Mouse (Mus musculus) WW6 (cell line): ENCODE results near the gene Osbpl7.
A peak's percentile ranks its signal among the peaks of the same experiment; 100 is the strongest.

Experiments used
- DNase-seq: peaks from one replicate; pipeline ENCODE4 v3.0.0-alpha.2; 2013; ENCODE audit warnings: low read depth, low spot score

Gene Osbpl7

DNA sequence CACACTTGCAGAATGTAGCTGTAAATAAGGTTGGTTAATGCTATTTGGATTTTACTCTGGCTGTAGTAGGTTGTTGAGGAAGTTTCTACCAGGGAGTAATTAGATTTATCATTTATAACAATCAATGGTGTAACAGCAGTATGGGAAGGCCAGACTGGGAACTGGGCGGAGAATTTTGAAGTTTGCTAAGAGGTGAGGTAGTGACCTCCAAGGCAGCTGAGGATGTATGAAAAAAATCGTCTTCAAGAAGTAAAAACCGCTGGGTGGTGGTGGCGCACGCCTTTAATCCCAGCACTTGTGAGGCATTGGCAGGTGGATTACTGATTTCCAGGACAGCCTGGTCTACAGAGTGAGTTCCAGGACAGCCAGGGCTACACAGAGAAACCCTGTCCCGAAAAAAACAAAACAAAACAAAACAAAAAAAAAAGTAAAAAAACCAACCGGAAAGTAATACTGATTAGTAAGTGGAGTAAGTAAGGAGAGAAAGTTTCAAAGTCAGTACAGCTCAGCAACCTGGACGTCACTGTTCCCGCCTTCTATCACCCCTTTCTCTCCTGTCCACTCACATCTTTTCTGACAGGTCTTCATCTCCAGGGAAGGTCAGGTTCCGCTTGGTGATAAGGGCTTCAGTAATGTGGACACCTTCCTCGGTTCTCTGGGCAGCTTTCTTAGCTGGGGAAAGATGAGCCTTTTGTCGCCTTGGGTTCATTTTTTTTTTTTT lies 10.0 kb upstream of the Osbpl7 start:
- no peak for DNase-seq

DNA sequence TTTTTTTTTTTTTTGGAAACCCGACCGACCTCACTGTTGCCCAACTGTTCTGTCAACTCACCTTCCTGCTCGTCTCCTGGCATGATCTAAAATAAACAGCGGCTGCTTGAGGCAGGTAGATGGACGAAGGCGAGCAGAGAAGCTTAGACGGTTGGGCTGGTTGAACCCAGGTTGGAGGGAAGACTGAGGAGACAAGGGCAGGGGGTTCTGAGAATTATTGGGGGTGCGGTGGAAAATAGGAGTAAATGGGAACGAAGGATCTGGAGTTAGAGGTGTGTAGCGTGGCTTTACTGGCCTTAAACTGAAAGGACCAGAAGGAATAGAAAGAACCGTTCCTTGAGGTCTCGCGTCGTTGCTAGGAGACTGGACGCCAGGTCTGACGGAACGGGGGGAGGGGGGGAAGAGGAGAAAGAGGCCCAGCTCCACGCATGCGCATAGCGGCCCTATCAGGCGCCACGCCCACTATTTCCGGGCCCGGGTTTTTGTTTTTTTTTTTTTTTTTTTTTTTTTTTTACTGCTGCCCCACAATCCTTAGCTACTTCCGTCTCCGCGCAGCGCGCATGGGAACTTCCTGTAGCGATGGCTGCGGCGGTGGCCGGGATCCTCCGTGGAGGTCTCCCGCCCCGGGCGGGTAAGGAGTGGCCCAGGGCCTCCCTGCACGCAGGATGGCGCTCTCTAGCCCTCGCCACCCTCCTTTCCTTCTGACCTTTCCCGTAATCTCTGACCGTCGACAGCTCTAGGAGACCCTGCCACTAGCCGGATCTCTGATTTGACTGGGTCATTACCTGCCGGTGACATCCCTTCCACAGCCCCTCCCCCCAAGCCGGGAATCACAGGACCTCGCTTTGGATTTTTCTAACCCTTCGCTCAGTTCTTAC lies 9.2 kb upstream of the Osbpl7 start, which contains the start of the genes Lrrc46 and Mrpl10:
Gene Lrrc46, minus strand, starts transcription at position 386 of the 878 bp plus-strand sequence.
Gene Mrpl10, plus strand, starts transcription at position 539 of the 878 bp plus-strand sequence.
- peak; percentile 96 for DNase-seq

DNA sequence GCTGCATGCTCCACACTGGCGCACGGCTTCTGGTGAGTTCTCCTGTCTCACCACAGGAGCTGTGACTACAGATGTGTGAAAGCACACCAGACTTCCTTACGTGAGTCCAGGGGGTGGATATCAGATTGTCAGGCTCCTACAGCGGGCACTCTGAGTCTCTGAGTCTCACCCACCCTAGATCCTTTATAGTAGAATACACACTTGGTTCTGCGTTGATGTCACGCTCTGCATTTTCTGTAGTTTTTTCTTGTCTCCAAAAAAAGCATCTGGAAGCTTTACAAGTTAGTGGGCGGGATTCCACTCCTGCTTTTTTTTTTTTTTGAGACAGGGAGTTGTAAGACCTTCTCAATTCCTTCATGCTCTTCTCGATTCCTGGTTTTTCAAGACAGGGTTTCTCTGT lies 5.5 kb upstream of the Osbpl7 start:
- DNase-seq: no peak

DNA sequence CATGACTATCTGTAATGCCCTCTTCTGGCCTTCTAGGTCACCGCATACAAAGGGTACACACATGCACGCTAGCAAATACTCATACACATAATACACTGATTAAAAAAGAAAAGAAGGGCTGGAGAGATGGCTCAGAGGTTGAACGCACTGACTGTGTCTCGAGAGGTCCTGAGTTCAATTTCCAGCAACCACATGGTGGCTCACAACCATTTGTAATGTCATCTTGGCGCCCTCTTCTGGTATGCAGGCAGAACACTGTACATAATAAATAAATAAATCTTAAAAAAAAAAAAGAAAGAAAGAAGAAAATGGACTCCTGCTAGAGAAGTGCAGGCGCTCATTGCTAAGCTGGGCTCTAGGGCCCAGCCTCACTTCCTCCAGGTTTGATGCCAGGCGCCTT lies 4.6 kb upstream of the Osbpl7 start:
- no peak for DNase-seq

DNA sequence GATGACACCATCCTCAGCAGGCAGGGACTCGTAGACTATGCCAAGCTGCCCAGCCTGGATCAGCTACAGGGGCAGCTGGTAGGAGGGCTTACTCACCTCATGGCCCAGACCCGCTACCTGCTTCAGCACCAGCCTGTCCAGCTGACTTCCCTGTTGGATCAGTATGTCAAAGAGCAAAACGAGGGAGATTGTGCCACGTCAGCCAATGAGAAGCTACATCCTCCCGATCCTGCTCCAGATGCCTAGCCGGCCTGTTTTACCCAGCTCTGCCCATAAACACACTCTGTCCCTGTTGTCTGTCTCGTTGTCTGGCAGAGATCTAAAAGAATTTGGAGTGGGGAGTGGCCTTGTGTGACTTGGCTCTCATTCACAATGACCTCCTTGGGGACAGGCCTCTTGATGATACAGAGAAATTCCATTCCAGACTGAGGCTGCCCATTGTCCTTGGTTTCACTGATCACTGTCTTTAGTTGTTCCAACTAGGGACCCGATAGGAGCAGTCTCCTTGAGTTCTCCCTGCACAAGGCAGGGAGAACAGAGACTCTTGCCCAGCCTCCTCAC lies 2.3 kb upstream of the Osbpl7 start:
- no peak for DNase-seq

DNA sequence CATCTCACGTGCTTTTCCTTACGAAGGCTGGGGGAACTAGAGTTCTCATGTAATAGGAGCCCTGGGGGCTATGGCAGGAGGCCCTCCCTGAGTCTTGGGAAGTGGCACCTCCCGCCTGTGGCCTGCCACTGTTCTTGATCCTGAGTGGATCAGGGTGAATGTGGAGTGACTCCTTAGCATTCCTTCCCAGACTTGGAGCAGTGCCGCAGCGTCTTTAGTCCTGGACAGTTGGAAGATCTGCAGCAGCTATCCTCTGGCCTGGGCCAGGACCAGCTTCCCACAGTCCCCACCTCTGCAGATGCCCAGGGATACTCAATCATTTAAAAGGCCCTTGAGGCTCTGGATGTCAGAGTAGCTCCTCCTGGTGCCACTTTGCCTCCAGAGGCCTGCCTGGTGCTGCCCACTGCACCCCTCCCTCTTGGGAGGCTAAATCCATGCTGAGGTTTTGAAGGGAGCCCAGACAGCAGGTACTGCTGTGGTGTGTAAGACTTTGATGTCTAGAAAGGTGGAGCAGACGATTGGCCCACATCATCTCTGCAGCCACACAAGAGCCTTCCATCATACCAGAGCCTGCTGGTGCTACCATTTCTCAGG lies 839 bp upstream of the Osbpl7 start:
- DNase-seq: no peak

DNA sequence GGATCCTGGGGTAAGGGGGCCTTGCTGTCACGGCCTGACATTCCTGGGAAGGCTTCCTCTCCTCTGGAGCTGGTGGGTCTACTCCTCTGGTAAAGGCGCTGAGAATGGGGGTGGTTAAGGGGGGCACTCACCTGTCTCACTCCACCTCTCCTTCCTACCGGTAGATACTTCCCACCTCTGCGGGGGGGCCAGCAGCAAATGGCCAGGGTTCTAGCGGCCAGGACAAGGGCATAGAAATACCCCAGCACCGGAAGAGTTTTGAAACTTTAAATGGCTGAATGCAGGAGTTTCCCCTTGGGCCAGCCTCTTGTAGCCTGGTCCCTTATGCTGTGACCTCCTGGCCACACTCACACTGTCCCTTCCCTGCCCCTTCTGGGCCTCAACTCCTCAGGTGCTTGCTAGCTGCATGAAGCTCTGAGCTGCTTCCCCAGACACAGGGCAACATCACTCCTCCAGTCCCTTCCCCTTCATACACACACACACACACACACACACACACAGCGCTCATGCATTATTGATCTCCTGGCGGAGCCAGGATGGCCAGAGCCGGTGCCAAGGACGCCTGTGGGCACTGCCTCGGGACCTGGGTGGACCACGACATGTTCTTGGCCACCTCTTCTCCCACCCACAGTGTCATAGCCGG lies 637 bp downstream of the Osbpl7 start:
- DNase-seq: no peak

DNA sequence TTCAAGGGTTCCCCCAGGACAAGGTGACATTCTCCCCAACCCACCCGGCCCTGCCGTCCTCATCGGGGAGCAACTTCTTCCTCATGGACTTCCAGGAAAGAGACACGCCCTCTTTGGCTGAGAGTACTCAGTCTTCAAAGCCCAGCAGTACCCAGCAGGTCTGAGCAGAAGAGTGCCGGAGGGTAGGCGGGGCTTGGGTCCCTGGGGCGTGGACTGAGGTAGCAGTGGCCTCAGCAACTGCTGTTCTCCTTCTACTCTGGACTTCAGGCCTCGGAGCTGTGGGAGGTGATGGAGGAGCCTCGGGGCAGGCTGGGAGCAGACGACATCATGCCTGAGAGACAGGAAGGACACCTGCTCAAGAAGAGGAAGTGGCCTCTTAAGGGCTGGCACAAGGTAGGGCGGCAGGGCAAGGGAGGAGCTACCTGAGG lies 1.8 kb downstream of the Osbpl7 start:
- no peak for DNase-seq

DNA sequence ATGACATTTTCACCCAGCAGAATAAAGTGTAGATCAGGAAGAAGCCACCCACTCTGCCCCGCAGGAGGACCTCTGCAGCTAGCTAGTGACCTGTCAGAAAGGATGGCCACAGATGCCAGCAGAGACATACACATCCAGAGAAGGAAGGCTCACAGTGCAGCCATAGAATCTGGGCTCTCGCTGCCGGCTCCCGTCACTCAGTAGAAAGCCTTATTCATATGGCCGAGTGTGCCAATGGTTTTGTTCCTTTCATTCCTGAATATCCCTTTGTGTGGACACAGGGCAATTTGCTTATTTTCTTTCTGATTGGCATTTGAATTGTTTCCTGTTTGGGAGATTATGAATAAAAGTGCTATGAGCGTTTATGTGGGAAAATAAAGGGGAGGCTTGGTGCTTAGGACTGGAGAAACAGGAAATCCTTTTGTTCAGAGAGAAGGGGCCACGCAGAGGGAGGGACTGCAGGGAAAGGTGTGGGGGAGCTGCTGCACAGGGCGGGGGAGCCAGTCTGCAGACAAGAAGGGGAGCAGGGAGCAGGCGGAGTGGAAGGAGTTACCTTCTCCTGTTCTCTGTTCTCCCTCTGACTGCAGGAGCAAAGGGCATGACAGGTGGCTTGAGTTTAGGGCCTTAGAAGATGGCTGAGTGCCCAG lies 13.0 kb downstream of the Osbpl7 start:
- no peak for DNase-seq

DNA sequence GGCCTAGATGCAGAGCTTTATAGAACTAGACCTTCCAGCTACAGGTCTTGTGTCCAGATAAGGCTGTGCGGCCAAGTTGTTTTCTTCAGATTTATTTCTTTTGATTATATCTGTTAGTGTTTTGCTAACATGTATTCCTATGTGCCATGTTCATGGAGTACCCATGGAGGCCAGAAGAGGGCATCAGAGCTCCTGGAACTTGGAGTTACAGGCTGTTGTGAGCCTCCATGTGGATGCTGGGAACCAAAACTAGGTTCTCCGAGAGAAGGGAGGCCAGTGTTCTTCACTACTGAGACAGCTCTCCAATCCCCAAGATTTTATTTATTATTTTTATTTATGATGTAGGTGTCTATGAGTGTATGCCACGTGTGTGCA lies 13.5 kb downstream of the Osbpl7 start:
- no peak for DNase-seq

DNA sequence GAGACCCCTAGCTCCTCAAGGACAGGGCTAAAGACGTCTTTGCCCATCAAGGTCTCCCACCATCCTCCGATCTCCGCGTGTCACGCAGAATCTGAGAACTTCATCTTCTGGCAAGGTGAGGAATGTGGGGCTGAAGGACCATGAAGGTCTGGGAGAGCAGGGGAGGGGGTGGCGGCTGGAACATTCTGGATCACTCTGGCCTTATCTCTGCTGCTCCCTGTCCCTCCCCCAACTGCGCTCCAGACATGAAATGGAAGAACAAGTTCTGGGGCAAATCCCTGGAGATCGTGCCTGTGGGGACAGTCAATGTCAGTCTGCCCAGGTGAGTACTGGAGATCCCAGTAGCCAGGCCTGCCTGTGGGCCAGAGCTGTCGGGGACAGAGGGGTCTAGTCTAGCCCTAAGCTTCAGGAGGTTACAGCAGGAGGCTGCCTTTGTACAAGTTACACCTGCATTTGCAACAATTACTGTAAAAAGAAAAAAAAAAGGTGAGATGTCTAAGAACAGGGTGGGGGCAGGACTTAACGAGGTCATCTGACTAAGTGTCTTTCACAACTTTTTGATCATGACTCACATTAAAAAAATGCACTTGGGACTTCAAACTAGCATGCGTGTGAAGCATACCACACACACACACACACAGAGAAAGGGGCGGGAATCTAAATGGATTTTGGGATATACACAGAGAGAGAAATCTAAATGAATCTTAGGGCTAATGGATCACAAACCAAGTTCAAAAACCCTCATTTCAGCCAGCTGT lies 15.3 kb downstream of the Osbpl7 start:
- DNase-seq: no peak

DNA sequence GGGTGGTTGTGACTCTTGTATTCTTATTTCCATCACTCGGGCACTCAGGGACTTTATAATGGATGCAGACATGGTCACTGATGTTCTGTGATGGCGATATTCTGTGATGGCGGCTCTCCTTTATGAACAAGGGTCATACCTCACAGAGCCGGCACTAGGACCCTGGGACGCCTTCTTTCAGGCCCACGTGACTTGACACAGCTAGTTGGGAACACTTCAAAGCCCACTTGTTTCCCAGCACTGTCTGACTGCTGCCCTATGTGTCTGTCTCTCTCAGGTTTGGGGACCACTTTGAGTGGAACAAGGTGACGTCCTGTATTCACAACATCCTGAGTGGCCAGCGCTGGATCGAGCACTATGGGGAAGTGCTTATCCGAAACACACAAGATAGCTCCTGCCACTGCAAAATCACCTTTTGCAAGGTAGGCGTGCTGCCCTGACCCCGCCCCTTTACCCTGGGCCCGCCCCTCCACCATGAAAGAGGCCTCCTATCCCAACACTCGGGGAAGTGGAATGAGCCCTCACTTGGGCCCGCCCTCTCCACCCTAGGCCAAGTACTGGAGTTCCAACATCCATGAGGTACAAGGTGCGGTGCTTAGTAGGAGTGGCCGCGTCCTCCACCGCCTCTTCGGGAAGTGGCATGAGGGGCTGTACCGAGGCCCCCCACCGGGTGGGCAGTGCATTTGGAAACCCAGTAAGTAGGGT lies 16.4 kb downstream of the Osbpl7 start:
- DNase-seq: peak; percentile 89

DNA sequence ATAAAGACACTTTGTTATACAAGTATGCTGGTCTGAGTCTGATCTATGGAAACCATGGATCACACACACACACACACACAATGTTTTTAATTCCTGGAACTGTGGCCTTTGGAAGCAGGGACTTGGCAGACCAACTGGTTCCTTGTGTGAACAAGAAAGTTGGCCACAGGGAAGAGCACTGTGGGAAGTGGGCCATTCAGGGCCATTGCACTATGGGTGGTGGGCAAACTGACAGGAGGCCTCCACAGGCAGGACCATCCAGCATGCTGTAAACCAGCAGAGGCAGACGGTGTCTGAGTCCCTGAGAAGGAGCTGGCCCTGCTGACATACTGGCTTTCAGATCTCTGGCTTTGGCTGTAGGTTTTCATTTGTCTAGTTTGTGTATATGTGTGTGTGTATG lies 18.9 kb downstream of the Osbpl7 start:
- DNase-seq: no peak

DNA sequence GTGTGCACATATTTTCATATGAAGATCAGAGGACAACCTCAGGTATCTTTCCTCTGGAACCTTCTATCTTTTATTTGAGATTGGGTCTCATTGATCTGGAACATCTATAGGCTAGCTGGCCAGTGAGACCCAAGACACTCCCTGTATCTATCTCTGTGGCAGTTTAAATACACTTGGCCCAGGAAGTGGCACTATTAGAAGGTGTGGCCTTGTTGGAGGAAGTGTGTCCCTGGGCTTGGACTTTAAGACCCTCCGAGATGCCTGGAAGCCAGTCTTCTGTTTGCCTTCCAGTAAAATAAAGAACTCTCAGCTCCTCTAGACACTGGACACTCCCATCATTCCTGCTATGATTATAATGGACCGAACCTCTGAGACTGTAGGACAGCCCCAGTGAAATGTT lies 19.3 kb downstream of the Osbpl7 start:
- DNase-seq: no peak

DNA sequence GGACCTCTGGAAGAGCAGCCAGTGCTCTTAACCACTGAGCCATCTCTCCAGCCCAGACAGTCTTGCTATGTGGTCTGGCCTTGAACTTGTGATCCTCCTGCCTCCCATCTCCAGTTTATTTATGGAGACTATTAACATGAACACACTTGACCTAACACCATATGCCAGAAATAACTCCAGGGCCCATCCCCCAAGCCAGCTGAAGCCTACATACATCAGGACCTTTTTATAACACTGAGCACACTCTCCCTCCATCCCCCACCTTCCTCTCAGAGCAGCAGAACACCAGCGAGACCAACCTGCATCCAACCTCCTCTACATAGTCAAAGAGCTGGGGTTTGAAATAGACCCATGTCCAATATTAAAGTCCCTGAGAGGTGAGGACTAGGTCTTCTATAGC lies 20.7 kb downstream of the Osbpl7 start:
- DNase-seq: no peak

DNA sequence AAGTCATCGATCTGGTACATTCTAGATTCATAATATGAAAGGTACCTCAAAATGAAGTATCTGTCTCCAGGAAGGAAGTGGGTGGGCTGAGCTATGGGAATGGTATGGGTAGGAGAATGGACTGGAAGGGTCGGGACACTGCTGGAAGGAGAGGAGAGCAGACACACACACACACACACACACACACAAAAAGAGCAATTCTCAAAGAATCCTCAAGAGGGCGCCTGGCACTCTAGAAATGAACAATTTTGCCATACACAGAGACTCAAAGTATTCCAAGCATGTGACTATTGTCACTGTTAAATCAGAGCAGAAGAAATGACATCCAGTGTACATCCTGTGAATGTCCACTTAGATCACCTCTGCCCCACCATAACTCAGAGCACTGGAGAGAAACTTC lies 22.1 kb downstream of the Osbpl7 start:
- DNase-seq: no peak

DNA sequence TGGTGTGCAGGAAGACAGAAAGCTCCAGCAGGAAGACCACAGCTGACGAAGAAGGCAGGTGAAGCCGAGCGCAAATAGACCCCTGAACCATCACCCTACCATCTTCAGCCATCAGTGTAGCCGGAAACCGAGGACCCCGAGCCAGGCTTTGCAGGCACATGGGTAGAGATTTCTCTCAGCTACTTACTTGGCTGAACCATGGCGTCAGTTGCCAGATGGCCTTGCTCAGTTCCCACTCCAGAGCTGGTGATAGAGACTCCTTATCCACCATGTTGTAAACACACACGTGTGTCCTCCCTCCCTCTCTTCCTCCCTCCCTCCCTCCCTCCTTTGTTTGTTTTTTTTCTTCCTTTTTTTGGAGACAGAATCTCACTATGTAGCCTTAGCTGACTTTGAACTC lies 23.8 kb downstream of the Osbpl7 start:
- no peak for DNase-seq

DNA sequence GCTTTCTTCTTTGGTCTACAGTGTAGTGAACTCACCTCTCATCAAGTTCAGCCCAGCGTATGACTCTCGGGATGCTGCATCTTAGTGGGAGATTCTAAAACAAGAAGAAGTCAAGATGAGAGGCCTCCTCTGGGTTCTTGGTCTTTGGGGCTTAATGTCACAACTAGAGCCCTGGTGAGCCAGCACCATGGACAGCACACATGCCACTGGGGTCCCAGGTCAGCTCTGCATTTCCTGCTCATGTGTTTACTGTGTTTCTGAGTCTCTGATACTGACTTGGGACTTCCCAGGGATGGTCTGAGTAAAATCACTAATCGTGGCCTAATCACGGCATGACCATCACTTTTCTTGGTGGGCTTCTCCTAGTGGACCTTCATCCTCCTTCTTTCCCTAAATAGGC lies 28.3 kb downstream of the Osbpl7 start:
- DNase-seq: no peak

DNA sequence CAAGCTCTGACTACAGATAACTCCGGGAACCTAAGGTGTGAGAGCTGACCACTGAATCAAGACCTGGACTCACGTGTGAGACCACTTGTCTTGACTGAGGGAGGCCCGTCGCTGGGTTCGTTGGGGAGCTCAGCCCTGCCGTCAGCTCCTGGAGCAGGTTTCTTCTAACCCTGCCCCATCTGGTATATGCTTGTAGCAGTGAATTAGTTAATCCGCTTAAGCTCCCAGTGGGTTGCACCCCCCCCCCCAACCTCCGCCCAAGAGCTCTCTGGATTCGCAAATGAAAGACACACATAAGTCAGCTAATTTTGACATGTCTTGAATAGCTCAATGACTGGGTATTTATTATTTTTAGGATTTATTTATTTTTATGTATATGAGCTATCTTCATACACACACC lies 29.9 kb downstream of the Osbpl7 start:
- DNase-seq: no peak

DNA sequence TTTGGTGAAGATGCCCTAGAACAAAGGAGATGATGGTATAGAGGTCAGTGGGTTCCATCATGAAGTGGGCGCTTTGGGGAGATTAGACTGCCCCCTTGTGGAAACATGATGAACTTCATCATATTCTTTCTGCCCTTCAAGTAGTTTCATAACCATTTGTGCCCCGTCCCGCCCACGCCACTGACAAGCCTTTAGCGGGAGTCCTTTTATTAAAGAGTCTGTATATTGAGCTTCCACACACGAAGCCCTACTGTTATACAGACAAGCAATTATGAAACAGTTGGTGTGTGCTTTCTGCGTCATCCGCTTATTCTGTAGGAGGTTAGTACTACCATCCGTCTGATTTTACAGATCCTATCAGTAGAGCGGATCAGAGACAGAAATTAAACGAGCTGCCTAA lies 32.5 kb downstream of the Osbpl7 start:
- no peak for DNase-seq
